In genomic region chr5:125368568-125368967, GRCm38 (mm10) we compare ENCODE assay signal across 8 mouse cellular contexts. TPM values are rescaled to one million over a fixed set of nuclear protein-coding genes. Genes with fewer than 3 reads are reported as not detected.
DNase-seq lines count a peak whose midpoint lies in the region; ATAC-seq lines count a peak whose summit lies in the region.

No protein-coding gene starts in this region.

- H3K27ac ChIP-seq in heart, embryonic 12.5 days (ENCODE audit: poor library complexity, severe bottlenecking), result no peak overlapping the region
- no peak overlapping the region for H3K27ac ChIP-seq in hindbrain, embryonic 14.5 days

- no peak for ATAC-seq in heart, embryonic 12.5 days (ENCODE audit: insufficient number of reproducible peaks, low FRiP score)
- ATAC-seq in erythroblast, adult 5-6 weeks (replicated peaks; ENCODE audit: low FRiP score, poor library complexity, severe bottlenecking), result peak; percentile 90
- ATAC-seq in hindbrain, embryonic 14.5 days (ENCODE audit: low FRiP score), result no peak

- DNase-seq in heart, adult 11 months, result peak; percentile 89
- DNase-seq in adrenal gland, postnatal 25 days, result peak; percentile 50
- DNase-seq in hindbrain, embryonic 14.5 days (ENCODE audit: low spot score), result peak; percentile 84
- DNase-seq in layer of hippocampus, postnatal 25 days (ENCODE audit: extremely low spot score in 1 of 2, low spot score in 1 of 2), result peak; percentile 36 to 58
- peak; percentile 79 for DNase-seq in lung, postnatal 25 days (ENCODE audit: low spot score)
- DNase-seq in right cerebral cortex, postnatal 36 days (ENCODE audit: low spot score in 2 of 2), result peak; percentile 45 to 57

- 2% methylated on average over 4 of the region's 4 CpGs for WGBS in heart, embryonic 12.5 days
- WGBS in hindbrain, embryonic 14.5 days, result 3% methylated on average over 4 of the region's 4 CpGs

- H3K9ac ChIP-seq in heart, embryonic 12.5 days, result no peak overlapping the region
- H3K9ac ChIP-seq in hindbrain, embryonic 14.5 days, result no peak overlapping the region

- H3K9me3 ChIP-seq in heart, embryonic 12.5 days (replicated peaks), result peaks cover 7% of the 10 kb centered on the region
- no peaks in the 10 kb centered on the region for H3K9me3 ChIP-seq in hindbrain, embryonic 14.5 days (ENCODE audit: control insufficient read depth, low read length)

- no peaks in the 10 kb centered on the region for H3K27me3 ChIP-seq in heart, embryonic 12.5 days (replicated peaks)
- no peaks in the 10 kb centered on the region for H3K27me3 ChIP-seq in hindbrain, embryonic 14.5 days (ENCODE audit: control insufficient read depth, insufficient read depth, low read length)

- no peaks in the 10 kb centered on the region for H3K36me3 ChIP-seq in heart, embryonic 12.5 days
- no peaks in the 10 kb centered on the region for H3K36me3 ChIP-seq in hindbrain, embryonic 14.5 days (replicated peaks; ENCODE audit: control insufficient read depth, insufficient read depth)

- H3K4me2 ChIP-seq in heart, embryonic 12.5 days, result no peak overlapping the region
- no peak overlapping the region for H3K4me2 ChIP-seq in hindbrain, embryonic 14.5 days (replicated peaks)

- H3K4me1 ChIP-seq in heart, embryonic 12.5 days (replicated peaks), result no peaks in the 10 kb centered on the region
- H3K4me1 ChIP-seq in hindbrain, embryonic 14.5 days (replicated peaks; ENCODE audit: control insufficient read depth, insufficient read depth, low read length), result no peaks in the 10 kb centered on the region

- no peak overlapping the region for H3K4me3 ChIP-seq in heart, embryonic 12.5 days
- no peak overlapping the region for H3K4me3 ChIP-seq in hindbrain, embryonic 14.5 days (replicated peaks; ENCODE audit: low read length)

RNA-seq across cellular contexts. Expression of gene Gm10382, which starts 20.6 kb away (rescaled TPM):
- 0.28 and 0.67 TPM in 2 replicates for polyA plus RNA-seq in heart, embryonic 12.5 days (2016; fragmentation: Nextera tagmentation; extraction: Ambion mirVana)
- not detected in 2 replicates for total RNA-seq in adrenal gland, postnatal 25 days (2021)
- total RNA-seq in erythroblast, adult 5-6 weeks (2015; ENCODE audit: low replicate concordance), result not detected in 2 replicates
- 0.43 TPM in 1 of 2 replicates, not detected in the other for total RNA-seq in erythroblast, adult 5-6 weeks (2017; ENCODE audit: low replicate concordance)
- polyA plus RNA-seq in hindbrain, embryonic 14.5 days (2014; fragmentation: Nextera tagmentation; extraction: Ambion mirVana), result 0.63 TPM in 1 of 2 replicates, not detected in the other
- under 1 TPM in 1 of 2 experiments, not detected in 1; 0.37 TPM for total RNA-seq in layer of hippocampus, postnatal 25 days (2021)

RNA-seq across cellular contexts. Expression of gene Ubc, which starts 21.4 kb away (rescaled TPM):
- 840 and 852 TPM in 2 replicates for polyA plus RNA-seq in heart, embryonic 12.5 days (2016; fragmentation: Nextera tagmentation; extraction: Ambion mirVana)
- total RNA-seq in adrenal gland, postnatal 25 days (2021), result 1,462 and 1,631 TPM in 2 replicates
- total RNA-seq in erythroblast, adult 5-6 weeks (2015; ENCODE audit: low replicate concordance), result 74.2 and 81.7 TPM in 2 replicates
- 106 and 132 TPM in 2 replicates for total RNA-seq in erythroblast, adult 5-6 weeks (2017; ENCODE audit: low replicate concordance)
- 1,333 and 1,355 TPM in 2 replicates for polyA plus RNA-seq in hindbrain, embryonic 14.5 days (2014; fragmentation: Nextera tagmentation; extraction: Ambion mirVana)
- 100 to 1,000 TPM; 775 to 848 TPM for total RNA-seq in layer of hippocampus, postnatal 25 days (2021)

RNA-seq across cellular contexts. Expression of gene Scarb1, which starts 27.7 kb away (rescaled TPM):
- 74.3 and 75.2 TPM in 2 replicates for polyA plus RNA-seq in heart, embryonic 12.5 days (2016; fragmentation: Nextera tagmentation; extraction: Ambion mirVana)
- total RNA-seq in adrenal gland, postnatal 25 days (2021), result 1,988 and 2,596 TPM in 2 replicates
- total RNA-seq in erythroblast, adult 5-6 weeks (2015; ENCODE audit: low replicate concordance), result 20.9 and 28.6 TPM in 2 replicates
- total RNA-seq in erythroblast, adult 5-6 weeks (2017; ENCODE audit: low replicate concordance), result 13.5 and 16.6 TPM in 2 replicates
- polyA plus RNA-seq in hindbrain, embryonic 14.5 days (2014; fragmentation: Nextera tagmentation; extraction: Ambion mirVana), result 36.5 and 39.9 TPM in 2 replicates
- 10 to 100 TPM; 34.5 to 41.6 TPM for total RNA-seq in layer of hippocampus, postnatal 25 days (2021)

Comparison
In these comparisons a context has a peak if more than half of its experiments do, and no peak if none do; other contexts are left out.
1. RNA of gene Ubc, which starts 21.4 kb away (total RNA-seq): 1,462 to 1,631 TPM in adrenal gland, postnatal 25 days and 775 to 848 TPM in layer of hippocampus, postnatal 25 days; 74.2 to 132 TPM in erythroblast, adult 5-6 weeks; every median in the first group is over 4 times any median in the second.
2. RNA of gene Scarb1, which starts 27.7 kb away (total RNA-seq): 1,988 to 2,596 TPM in adrenal gland, postnatal 25 days; 34.5 to 41.6 TPM in layer of hippocampus, postnatal 25 days and 13.5 to 28.6 TPM in erythroblast, adult 5-6 weeks; every median in the first group is over 10 times any median in the second.
3. Peak in every context shown above with its lines, with median percentiles within 50 percentile points of each other: DNase-seq.